Mouse (Mus musculus): ENCODE measurements around the gene Usp34.
"Not testable (repeated sequence)": the region's sequence is repeated elsewhere in the genome, so short reads cannot be mapped to it uniquely, and the experiment has no call there.

The Usp34 gene

GRCm38 (mm10) chr11:23306764-23307565, at the start of gene Usp34:
Usp34 (plus strand) TSS chr11:23306895.
- DNase-seq, result peak; percentile 77

- DNase-seq, result no peak
Observed at GRCm38 (mm10) chr11:23259073-23259472, 47.6 kb upstream of the Usp34 start.

GRCm38 (mm10) chr11:23259481-23259880, 47.2 kb upstream of the Usp34 start:
- DNase-seq, result no peak

GRCm38 (mm10) chr11:23260186-23260585, 46.5 kb upstream of the Usp34 start:
- DNase-seq, result no peak

GRCm38 (mm10) chr11:23261490-23261889, 45.2 kb upstream of the Usp34 start:
- DNase-seq, result no peak

- DNase-seq, result no peak
Observed at GRCm38 (mm10) chr11:23264949-23265348, 41.7 kb upstream of the Usp34 start.

GRCm38 (mm10) chr11:23271770-23272724, 34.6 kb upstream of the Usp34 start:
- DNase-seq, result peak; percentile 14

GRCm38 (mm10) chr11:23275780-23276179, 30.9 kb upstream of the Usp34 start:
- DNase-seq, result no peak

- no peak for DNase-seq
Observed at GRCm38 (mm10) chr11:23284469-23284868, 22.2 kb upstream of the Usp34 start.

GRCm38 (mm10) chr11:23288866-23289265, 17.8 kb upstream of the Usp34 start:
- not testable (repeated sequence) for DNase-seq

- no peak for DNase-seq
Observed at GRCm38 (mm10) chr11:23297379-23297778, 9.3 kb upstream of the Usp34 start.

GRCm38 (mm10) chr11:23298301-23298700, 8.4 kb upstream of the Usp34 start:
- no peak for DNase-seq

GRCm38 (mm10) chr11:23299910-23300309, 6.8 kb upstream of the Usp34 start:
- no peak for DNase-seq

GRCm38 (mm10) chr11:23303126-23303525, 3.6 kb upstream of the Usp34 start:
- no peak for DNase-seq

GRCm38 (mm10) chr11:23305101-23305672, 1.5 kb upstream of the Usp34 start:
- DNase-seq, result peak; percentile 51

GRCm38 (mm10) chr11:23305673-23306608, 754 bp upstream of the Usp34 start:
- DNase-seq, result peak; percentile 98

GRCm38 (mm10) chr11:23307566-23307920, 848 bp downstream of the Usp34 start:
- no peak for DNase-seq

GRCm38 (mm10) chr11:23313496-23313895, 6.8 kb downstream of the Usp34 start:
- DNase-seq, result no peak

- DNase-seq, result no peak
Observed at GRCm38 (mm10) chr11:23329413-23329812, 22.7 kb downstream of the Usp34 start.

GRCm38 (mm10) chr11:23332136-23332535, 25.4 kb downstream of the Usp34 start:
- DNase-seq, result no peak

- no peak for DNase-seq
Observed at GRCm38 (mm10) chr11:23335160-23335559, 28.5 kb downstream of the Usp34 start.

GRCm38 (mm10) chr11:23357226-23357625, 50.5 kb downstream of the Usp34 start:
- DNase-seq, result not testable (repeated sequence)

Data from cerebellum, adult 11-12 months (tissue).